Mouse (Mus musculus) myocyte (in vitro differentiated cells): ENCODE results near the gene Aqp2. TPM values are rescaled to one million over a fixed set of nuclear protein-coding genes. Genes with fewer than 3 reads are reported as not detected.

Source experiments
- H3K27me3 ChIP-seq: one replicate; pipeline ENCODE4 v1.6.1; 2011; ENCODE audit not compliant: control insufficient read depth, insufficient read depth, insufficient read length
- H3K36me3 ChIP-seq: one replicate; pipeline ENCODE4 v1.6.1; 2011; ENCODE audit not compliant: control insufficient read depth, insufficient read depth
- H3K4me2 ChIP-seq: one replicate; pipeline ENCODE4 v1.6.1; 2011; ENCODE audit warnings: low read depth, control low read depth
- H3K4me3 ChIP-seq: one replicate; pipeline ENCODE4 v1.5.1; 2011; ENCODE audit warnings: mild to moderate bottlenecking, control low read depth, moderate library complexity
- H3K79me2 ChIP-seq: one replicate; pipeline ENCODE4 v1.6.1; 2011; ENCODE audit not compliant: control insufficient read depth, insufficient read depth
- H3ac ChIP-seq: one replicate; pipeline ENCODE4 v1.6.1; 2011; ENCODE audit not compliant: control insufficient read depth, insufficient read length
- CEBPB ChIP-seq: IDR thresholded peaks from 2 replicates; pipeline ENCODE4 v1.6.1; 2011; ENCODE audit warnings: mild to moderate bottlenecking, moderate library complexity; ENCODE audit not compliant: poor library complexity, insufficient read depth, severe bottlenecking
- E2F4 ChIP-seq: IDR thresholded peaks from one replicate; pipeline ENCODE4 v1.6.1; 2011; ENCODE audit warnings: mild to moderate bottlenecking, control low read depth, moderate library complexity; ENCODE audit not compliant: insufficient read depth
- MAX ChIP-seq: IDR thresholded peaks from one replicate; pipeline ENCODE4 v1.6.1; 2011; ENCODE audit warnings: low read depth, mild to moderate bottlenecking, control low read depth
- MYOD1 ChIP-seq, 3 experiments: IDR thresholded peaks; one replicate each; pipeline ENCODE4 v1.6.1; 2011; ENCODE audit warnings: control low read depth in 2 of 3, low read depth in 2 of 3, mild to moderate bottlenecking in 2 of 3, moderate library complexity in 1 of 3; ENCODE audit not compliant: insufficient read length in 2 of 3, control insufficient read depth in 1 of 3
- MYOG ChIP-seq, 3 experiments: IDR thresholded peaks; one replicate each; pipeline ENCODE4 v1.6.1; 2011; ENCODE audit warnings: control low read depth in 2 of 3, low read depth in 2 of 3, mild to moderate bottlenecking in 2 of 3; ENCODE audit not compliant: insufficient read length in 2 of 3, control insufficient read depth in 1 of 3, insufficient read depth in 1 of 3
- POLR2A ChIP-seq: IDR thresholded peaks from one replicate; pipeline ENCODE4 v1.6.1; 2011; ENCODE audit warnings: low read depth, mild to moderate bottlenecking, control low read depth, moderate library complexity; ENCODE audit not compliant: insufficient read length
- POLR2AphosphoS2 ChIP-seq: IDR thresholded peaks from one replicate; pipeline ENCODE4 v1.6.1; 2011; ENCODE audit warnings: low read depth, control low read depth; ENCODE audit not compliant: insufficient read length
- REST ChIP-seq: IDR thresholded peaks from one replicate; pipeline ENCODE4 v1.6.1; 2011; ENCODE audit warnings: mild to moderate bottlenecking, control low read depth, moderate library complexity; ENCODE audit not compliant: insufficient read depth, insufficient read length
- SRF ChIP-seq: IDR thresholded peaks from one replicate; pipeline ENCODE4 v1.6.1; 2011; ENCODE audit warnings: low read depth; ENCODE audit not compliant: control insufficient read depth, insufficient read length
- TCF12 ChIP-seq: IDR thresholded peaks from one replicate; pipeline ENCODE4 v1.6.1; 2011; ENCODE audit warnings: mild to moderate bottlenecking, control low read depth; ENCODE audit not compliant: poor library complexity, insufficient read depth, severe bottlenecking
- TCF3 ChIP-seq: IDR thresholded peaks from one replicate; pipeline ENCODE4 v1.6.1; 2011; ENCODE audit warnings: low read depth, control low read depth; ENCODE audit not compliant: insufficient read length
- USF1 ChIP-seq: IDR thresholded peaks from one replicate; pipeline ENCODE4 v1.6.1; 2011; ENCODE audit warnings: low read depth, mild to moderate bottlenecking, control low read depth, moderate library complexity
- polyA plus RNA-seq: library from polyadenylated mRNA; unstranded; fragments of >200 nt; fragmentation: generic; extraction: Trizol; gene quantifications from one replicate; pipeline ENCODE4 v1.2.1, GENCODE M21; 2012; ENCODE audit warnings: missing spikeins

Gene Aqp2
- polyA plus RNA-seq, 1 experiment: 0.02 TPM

DNA sequence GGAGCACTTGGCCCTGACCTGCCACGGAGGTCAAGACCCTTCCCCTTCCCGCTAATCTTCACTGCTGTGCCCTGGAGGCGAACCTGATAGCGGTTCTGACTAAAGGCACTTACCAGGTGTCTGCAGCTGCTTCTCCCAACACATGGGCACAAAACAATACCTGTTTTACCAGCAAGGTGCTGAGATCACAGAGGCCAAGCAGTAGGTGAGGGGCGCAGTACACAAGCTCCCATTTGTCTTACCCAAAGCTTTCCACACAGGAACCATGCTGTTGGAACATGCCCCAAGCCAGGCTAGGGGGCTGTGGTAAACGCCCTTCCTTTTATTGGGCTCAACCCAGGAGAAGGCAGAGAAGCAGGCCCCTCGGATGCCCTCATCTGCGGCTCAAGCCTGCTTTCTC is 18.7 kb downstream of the Aqp2 start:
- H3K79me2 ChIP-seq: no peaks in the 10 kb centered on the region
- no peaks in the 10 kb centered on the region for H3K36me3 ChIP-seq
- H3K4me3 ChIP-seq: no peak overlapping the region
- H3K4me2 ChIP-seq: no peak overlapping the region
- no peak for TF ChIP-seq CEBPB
- no peak for TF ChIP-seq TCF12
- peaks cover 10% of the 10 kb centered on the region for H3K27me3 ChIP-seq
- no peak overlapping the region for H3ac ChIP-seq

DNA sequence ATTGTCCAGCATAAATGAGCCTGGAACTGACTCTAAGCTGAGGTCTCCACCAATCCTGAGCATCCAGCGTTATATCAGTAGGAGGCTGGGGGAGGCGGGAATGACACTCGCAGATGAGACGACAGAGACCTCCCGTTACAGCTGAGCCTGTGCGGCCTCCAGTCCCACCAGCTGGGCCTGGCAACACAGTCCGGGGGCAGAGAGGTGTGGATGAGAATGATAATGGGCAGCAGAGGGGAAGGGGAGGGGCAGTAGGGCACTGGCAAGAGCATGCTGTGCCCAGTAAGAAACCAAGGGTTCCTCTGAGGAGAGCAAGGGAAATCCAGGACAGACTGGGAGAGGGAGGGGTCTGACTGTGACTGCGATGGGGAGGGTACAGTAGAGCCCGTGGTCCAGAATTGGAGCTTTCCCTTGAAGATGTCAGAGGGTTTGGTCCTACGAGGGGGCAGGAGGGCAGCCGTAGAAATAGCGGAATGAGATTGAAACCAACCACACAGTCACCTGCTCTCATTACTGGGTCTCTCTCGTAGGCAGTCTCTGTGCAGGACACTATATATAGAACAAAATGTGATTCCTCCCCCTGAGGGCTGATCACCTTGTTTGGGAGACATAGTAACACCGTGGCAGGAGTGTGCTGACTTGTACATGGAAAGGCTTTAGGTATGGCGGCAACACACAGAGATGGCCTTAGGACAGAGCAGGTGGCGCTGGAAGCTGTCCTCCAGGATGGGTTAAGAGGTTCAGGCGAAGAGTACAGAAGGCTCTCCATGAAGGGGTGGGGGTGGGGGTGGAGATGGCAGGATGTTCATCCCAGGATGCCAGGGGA is 20.6 kb downstream of the Aqp2 start:
- Histone ChIP-seq H3K36me3 (no peaks in the 10 kb centered on the region), H3K27me3 (peaks cover 11% of the 10 kb centered on the region), H3ac (no peak overlapping the region), H3K4me2 (no peak overlapping the region), H3K79me2 (no peaks in the 10 kb centered on the region), H3K4me3 (no peak overlapping the region)
- no peak for TF ChIP-seq POLR2A
- no peak for TF ChIP-seq USF1
- TF ChIP-seq E2F4: no peak
- no peak for TF ChIP-seq REST
- TF ChIP-seq TCF3: no peak
- TF ChIP-seq POLR2AphosphoS2: no peak
- no peak for TF ChIP-seq MAX
- no peak for TF ChIP-seq TCF12
- no peak for TF ChIP-seq SRF

DNA sequence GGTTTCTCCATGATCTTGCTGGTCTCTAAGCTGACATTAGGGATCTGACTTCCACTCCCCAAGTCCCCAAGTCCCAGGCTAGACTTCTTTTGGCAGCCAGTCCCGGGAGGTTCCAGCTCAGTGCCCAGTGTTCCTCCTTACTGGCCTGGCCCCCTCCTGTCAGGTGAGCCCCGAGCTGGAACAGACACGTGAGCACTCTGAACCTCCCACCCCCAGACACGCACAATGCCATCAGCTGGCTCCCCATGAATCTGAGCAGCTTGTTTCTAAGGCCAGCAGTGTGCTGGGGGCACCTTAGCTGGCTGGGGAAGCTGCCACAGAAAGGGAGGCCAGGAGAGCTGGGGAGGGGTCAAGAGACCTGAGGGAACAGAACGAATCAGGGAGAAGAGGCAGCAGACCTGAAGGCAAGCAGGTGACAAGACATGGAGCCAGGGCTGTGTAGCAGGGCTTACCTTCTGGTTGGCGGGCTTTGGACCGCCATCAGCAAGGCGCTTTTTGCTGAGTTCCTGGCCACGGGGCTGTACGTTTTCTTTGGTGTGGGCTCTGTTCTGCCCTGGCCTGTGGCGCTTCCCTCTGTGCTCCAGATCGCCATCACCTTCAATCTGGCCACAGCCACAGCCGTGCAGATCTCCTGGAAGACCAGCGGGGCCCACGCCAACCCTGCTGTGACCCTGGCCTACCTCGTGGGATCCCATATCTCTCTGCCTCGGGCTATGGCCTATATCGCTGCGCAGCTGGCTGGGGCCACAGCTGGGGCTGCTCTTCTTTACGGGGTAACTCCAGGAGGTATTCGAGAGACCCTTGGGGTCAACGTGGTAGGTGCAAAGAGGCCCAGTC is 22.3 kb downstream of the Aqp2 start, which contains the start of gene Aqp6:
Gene Aqp6 (plus strand): TSS at position 415 of the 837 bp plus-strand sequence.
- H3K79me2 ChIP-seq: no peaks in the 10 kb centered on the region
- no peak within 1 kb of the TSS for H3ac ChIP-seq
- no peak within 1 kb of the TSS for H3K4me3 ChIP-seq
- peaks cover 11% of the 10 kb centered on the region for H3K27me3 ChIP-seq
- H3K36me3 ChIP-seq: no peaks in the 10 kb centered on the region
- TF ChIP-seq MAX (no peak), MYOG (IDR thresholded peaks at IDR 0.05; ENCODE audit: control insufficient read depth in 1 of 3, insufficient read depth in 1 of 3, insufficient read length in 2 of 3, low read depth in 2 of 3) (no peak), E2F4 (no peak), REST (no peak), POLR2AphosphoS2 (no peak), MYOD1 (IDR thresholded peaks at IDR 0.05; ENCODE audit: control insufficient read depth in 1 of 3, insufficient read length in 2 of 3, low read depth in 2 of 3) (no peak), SRF (no peak), CEBPB (no peak), POLR2A (no peak), TCF3 (no peak), USF1 (no peak), TCF12 (no peak)
- no peak within 1 kb of the TSS for H3K4me2 ChIP-seq

DNA sequence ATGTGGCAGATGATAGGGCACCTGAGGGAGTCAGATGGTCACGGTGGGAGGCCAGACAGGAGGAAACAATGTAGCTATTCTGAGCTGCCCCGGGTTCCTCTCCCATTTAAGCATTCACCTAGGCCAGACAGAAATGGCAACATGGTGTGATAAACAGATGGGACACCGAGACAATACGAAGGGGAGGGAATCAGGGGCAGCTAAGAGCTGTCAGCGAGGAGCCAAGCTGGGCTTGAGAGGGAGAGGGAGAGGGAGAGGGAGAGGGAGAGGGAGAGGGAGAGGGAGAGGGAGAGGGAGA is 22.9 kb downstream of the Aqp2 start:
- H3K79me2 ChIP-seq: no peaks in the 10 kb centered on the region
- peaks cover 11% of the 10 kb centered on the region for H3K27me3 ChIP-seq
- no peak overlapping the region for H3ac ChIP-seq
- H3K4me2 ChIP-seq: no peak overlapping the region
- no peak for TF ChIP-seq MYOG (IDR thresholded peaks at IDR 0.05; ENCODE audit: control insufficient read depth in 1 of 3, insufficient read depth in 1 of 3, insufficient read length in 2 of 3, low read depth in 2 of 3)
- no peak for TF ChIP-seq CEBPB
- no peak for TF ChIP-seq POLR2AphosphoS2
- no peak for TF ChIP-seq REST
- no peak for TF ChIP-seq TCF3
- no peak for TF ChIP-seq POLR2A
- no peak for TF ChIP-seq TCF12
- TF ChIP-seq E2F4: no peak
- TF ChIP-seq SRF: no peak
- TF ChIP-seq MYOD1 (IDR thresholded peaks at IDR 0.05; ENCODE audit: control insufficient read depth in 1 of 3, insufficient read length in 2 of 3, low read depth in 2 of 3): no peak
- TF ChIP-seq USF1: no peak
- TF ChIP-seq MAX: no peak
- H3K36me3 ChIP-seq: no peaks in the 10 kb centered on the region
- H3K4me3 ChIP-seq: no peak overlapping the region

DNA sequence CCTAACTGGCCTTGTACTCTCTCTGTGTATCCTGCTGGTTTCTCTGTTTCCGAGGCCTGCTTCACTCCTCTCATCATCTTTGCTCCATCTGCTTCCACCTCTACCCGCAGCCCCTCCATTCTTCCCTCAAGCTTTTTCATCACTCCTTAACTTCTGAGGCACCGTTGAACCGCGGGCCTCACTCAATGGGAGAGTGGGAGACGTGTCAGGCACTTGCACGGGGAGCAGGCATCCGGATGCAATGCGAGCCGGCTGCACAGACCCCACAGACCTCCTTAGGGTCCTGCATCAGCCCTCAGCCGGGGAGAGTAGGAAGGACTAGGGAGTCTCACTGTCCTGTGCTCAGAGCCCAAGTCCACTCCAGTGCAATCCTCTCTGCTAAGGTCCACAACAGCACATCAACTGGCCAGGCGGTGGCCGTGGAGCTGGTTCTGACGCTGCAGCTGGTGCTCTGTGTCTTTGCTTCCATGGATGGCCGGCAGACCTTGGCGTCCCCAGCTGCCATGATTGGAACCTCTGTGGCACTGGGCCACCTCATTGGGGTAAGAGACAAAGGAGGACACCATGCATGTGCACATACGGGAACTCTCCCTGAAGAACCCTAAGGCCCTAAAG is 23.5 kb downstream of the Aqp2 start:
- H3K36me3 ChIP-seq: no peaks in the 10 kb centered on the region
- no peak for TF ChIP-seq MYOG (IDR thresholded peaks at IDR 0.05; ENCODE audit: control insufficient read depth in 1 of 3, insufficient read depth in 1 of 3, insufficient read length in 2 of 3, low read depth in 2 of 3)
- no peak for TF ChIP-seq E2F4
- no peak for TF ChIP-seq MYOD1 (IDR thresholded peaks at IDR 0.05; ENCODE audit: control insufficient read depth in 1 of 3, insufficient read length in 2 of 3, low read depth in 2 of 3)
- TF ChIP-seq TCF12: no peak
- no peak for TF ChIP-seq REST
- TF ChIP-seq CEBPB: no peak
- TF ChIP-seq TCF3: no peak
- TF ChIP-seq POLR2AphosphoS2: no peak
- TF ChIP-seq MAX: no peak
- no peak for TF ChIP-seq USF1
- TF ChIP-seq POLR2A: no peak
- no peak for TF ChIP-seq SRF
- H3K79me2 ChIP-seq: no peaks in the 10 kb centered on the region
- no peak overlapping the region for H3K4me3 ChIP-seq
- peaks cover 11% of the 10 kb centered on the region for H3K27me3 ChIP-seq
- H3ac ChIP-seq: no peak overlapping the region
- no peak overlapping the region for H3K4me2 ChIP-seq
